Mouse (Mus musculus): Measurements from ENCODE around the gene Olfr619. TPM values are rescaled to one million over a fixed set of nuclear protein-coding genes. Genes with fewer than 3 reads are reported as not detected.

Gene Olfr619
- total and polyA plus RNA-seq, 2 experiments from 2014 or later, result not detected

GRCm38 (mm10) chr7:103636795-103637194 is 36.4 kb downstream of the Olfr619 start:
- Histone ChIP-seq H3K4me3 (ENCODE audit: low read length) (no peak overlapping the region), H3K36me3 (ENCODE audit: insufficient read depth, low read length) (no peaks in the 10 kb centered on the region), H3K4me1 (ENCODE audit: insufficient read depth, low read length) (no peaks in the 10 kb centered on the region), H3K4me2 (ENCODE audit: low read depth, low read length) (no peak overlapping the region), H3K27ac (no peak overlapping the region), H3K9ac (replicated peaks; ENCODE audit: low read length) (no peak overlapping the region), H3K27me3 (ENCODE audit: insufficient read depth, low read length) (no peaks in the 10 kb centered on the region), H3K9me3 (ENCODE audit: low read length) (no peaks in the 10 kb centered on the region)
- no peak for TF ChIP-seq CTCF (IDR thresholded peaks at IDR 0.05; ENCODE audit: low read depth)
- no peak for ATAC-seq
- no peak for DNase-seq (ENCODE audit: low spot score)

- Histone ChIP-seq H3K36me3 (ENCODE audit: insufficient read depth, low read length) (no peaks in the 10 kb centered on the region), H3K27ac (no peak within 1 kb of the TSS), H3K4me2 (ENCODE audit: low read depth, low read length) (no peak within 1 kb of the TSS), H3K9me3 (ENCODE audit: low read length) (no peaks in the 10 kb centered on the region), H3K4me3 (ENCODE audit: low read length) (no peak within 1 kb of the TSS), H3K27me3 (ENCODE audit: insufficient read depth, low read length) (no peaks in the 10 kb centered on the region), H3K9ac (replicated peaks; ENCODE audit: low read length) (no peak within 1 kb of the TSS), H3K4me1 (ENCODE audit: insufficient read depth, low read length) (no peaks in the 10 kb centered on the region)
- 77% methylated on average over 1 of the region's 1 CpGs for WGBS
- ATAC-seq (no peak), DNase-seq (ENCODE audit: low spot score) (no peak)
- TF ChIP-seq CTCF (IDR thresholded peaks at IDR 0.05; ENCODE audit: low read depth), result no peak
These were observed 42.2 kb downstream of the Olfr619 start, which contains the start of gene Olfr622 for GRCm38 (mm10) chr7:103642602-103643001. Olfr622 (minus strand) TSS chr7:103642702.

DNA sequence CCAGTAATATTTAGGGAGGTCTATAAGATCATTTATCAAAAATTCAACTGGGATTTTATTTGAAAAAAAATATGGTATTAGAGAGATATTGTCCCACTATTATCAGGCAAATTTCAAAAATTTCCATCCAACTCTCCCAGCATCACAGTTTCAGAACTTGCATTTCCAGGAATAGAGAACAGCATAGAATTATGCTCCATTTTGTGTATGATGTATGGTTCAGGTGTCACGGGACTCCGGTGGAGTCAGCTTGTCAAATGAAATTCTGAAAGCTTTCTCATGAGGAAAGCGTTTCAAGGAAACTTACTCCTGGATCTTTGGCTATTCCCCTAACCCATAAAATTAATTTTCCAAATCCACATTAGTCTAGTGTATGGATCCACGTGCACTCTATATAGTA is 43.7 kb downstream of the Olfr619 start:
- Histone ChIP-seq H3K4me3 (ENCODE audit: low read length) (no peak overlapping the region), H3K27ac (no peak overlapping the region), H3K9ac (replicated peaks; ENCODE audit: low read length) (no peak overlapping the region), H3K27me3 (ENCODE audit: insufficient read depth, low read length) (no peaks in the 10 kb centered on the region), H3K36me3 (ENCODE audit: insufficient read depth, low read length) (no peaks in the 10 kb centered on the region), H3K4me1 (ENCODE audit: insufficient read depth, low read length) (no peaks in the 10 kb centered on the region), H3K4me2 (ENCODE audit: low read depth, low read length) (no peak overlapping the region), H3K9me3 (ENCODE audit: low read length) (no peaks in the 10 kb centered on the region)
- 83% methylated on average over 4 of the region's 4 CpGs for WGBS
- no peak for DNase-seq (ENCODE audit: low spot score)
- no peak for TF ChIP-seq CTCF (IDR thresholded peaks at IDR 0.05; ENCODE audit: low read depth)
- no peak for ATAC-seq

Small RNA genes lying within 50 kb of the gene (microRNA-seq; reads per million reads assigned to microRNA genes)
- 0 reads per million in 2 experiments for gene Gm26506

Other genes starting within 250 kb of the Olfr619 start
Only the 30 nearest of the 32 such genes appear.
- gene Olfr601, start 237.9 kb upstream of the Olfr619 start, total RNA-seq (2014; rRNA removed), result not detected in 2 replicates
- not detected in 2 replicates for gene Olfr601, start 237.9 kb upstream of the Olfr619 start, polyA plus RNA-seq (2015; fragmentation: Nextera tagmentation; extraction: Ambion mirVana)
- gene Olfr603, start 214.4 kb upstream of the Olfr619 start, total RNA-seq (2014; rRNA removed), result not detected in 2 replicates
- not detected in 2 replicates for gene Olfr603, start 214.4 kb upstream of the Olfr619 start, polyA plus RNA-seq (2015; fragmentation: Nextera tagmentation; extraction: Ambion mirVana)
- not detected in 2 replicates for gene Usp17lc, start 185.5 kb upstream of the Olfr619 start, total RNA-seq (2014; rRNA removed)
- gene Usp17lc, start 185.5 kb upstream of the Olfr619 start, polyA plus RNA-seq (2015; fragmentation: Nextera tagmentation; extraction: Ambion mirVana), result not detected in 2 replicates
- gene Olfr605, start 155.1 kb upstream of the Olfr619 start, total RNA-seq (2014; rRNA removed), result not detected in 2 replicates
- not detected in 2 replicates for gene Olfr605, start 155.1 kb upstream of the Olfr619 start, polyA plus RNA-seq (2015; fragmentation: Nextera tagmentation; extraction: Ambion mirVana)
- not detected in 2 replicates for gene Olfr606, start 151.5 kb upstream of the Olfr619 start, total RNA-seq (2014; rRNA removed)
- gene Olfr606, start 151.5 kb upstream of the Olfr619 start, polyA plus RNA-seq (2015; fragmentation: Nextera tagmentation; extraction: Ambion mirVana), result not detected in 2 replicates
- not detected in 2 replicates for gene Olfr607, start 136.4 kb upstream of the Olfr619 start, total RNA-seq (2014; rRNA removed)
- gene Olfr607, start 136.4 kb upstream of the Olfr619 start, polyA plus RNA-seq (2015; fragmentation: Nextera tagmentation; extraction: Ambion mirVana), result not detected in 2 replicates
- not detected in 2 replicates for gene Olfr608, start 130.7 kb upstream of the Olfr619 start, total RNA-seq (2014; rRNA removed)
- gene Olfr608, start 130.7 kb upstream of the Olfr619 start, polyA plus RNA-seq (2015; fragmentation: Nextera tagmentation; extraction: Ambion mirVana), result not detected in 2 replicates
- gene Olfr609, start 102.5 kb upstream of the Olfr619 start, total RNA-seq (2014; rRNA removed), result not detected in 2 replicates
- gene Olfr609, start 102.5 kb upstream of the Olfr619 start, polyA plus RNA-seq (2015; fragmentation: Nextera tagmentation; extraction: Ambion mirVana), result not detected in 2 replicates
- not detected in 2 replicates for gene Olfr610, start 88.5 kb upstream of the Olfr619 start, total RNA-seq (2014; rRNA removed)
- gene Olfr610, start 88.5 kb upstream of the Olfr619 start, polyA plus RNA-seq (2015; fragmentation: Nextera tagmentation; extraction: Ambion mirVana), result not detected in 2 replicates
- gene Olfr611, start 79.7 kb upstream of the Olfr619 start, total RNA-seq (2014; rRNA removed), result not detected in 2 replicates
- gene Olfr611, start 79.7 kb upstream of the Olfr619 start, polyA plus RNA-seq (2015; fragmentation: Nextera tagmentation; extraction: Ambion mirVana), result not detected in 2 replicates
- gene Olfr612, start 57.9 kb upstream of the Olfr619 start, total RNA-seq (2014; rRNA removed), result not detected in 2 replicates
- not detected in 2 replicates for gene Olfr612, start 57.9 kb upstream of the Olfr619 start, polyA plus RNA-seq (2015; fragmentation: Nextera tagmentation; extraction: Ambion mirVana)
- not detected in 2 replicates for gene Olfr613, start 52.5 kb upstream of the Olfr619 start, total RNA-seq (2014; rRNA removed)
- gene Olfr613, start 52.5 kb upstream of the Olfr619 start, polyA plus RNA-seq (2015; fragmentation: Nextera tagmentation; extraction: Ambion mirVana), result not detected in 2 replicates
- not detected in 2 replicates for gene Olfr615, start 44.5 kb upstream of the Olfr619 start, total RNA-seq (2014; rRNA removed)
- gene Olfr615, start 44.5 kb upstream of the Olfr619 start, polyA plus RNA-seq (2015; fragmentation: Nextera tagmentation; extraction: Ambion mirVana), result not detected in 2 replicates
- gene Olfr616, start 31.4 kb upstream of the Olfr619 start, total RNA-seq (2014; rRNA removed), result not detected in 2 replicates
- gene Olfr616, start 31.4 kb upstream of the Olfr619 start, polyA plus RNA-seq (2015; fragmentation: Nextera tagmentation; extraction: Ambion mirVana), result not detected in 2 replicates
- gene Olfr617, start 27.5 kb upstream of the Olfr619 start, total RNA-seq (2014; rRNA removed), result not detected in 2 replicates
- gene Olfr617, start 27.5 kb upstream of the Olfr619 start, polyA plus RNA-seq (2015; fragmentation: Nextera tagmentation; extraction: Ambion mirVana), result not detected in 2 replicates
- gene Olfr618, start 10.5 kb upstream of the Olfr619 start, total RNA-seq (2014; rRNA removed), result 0.11 TPM in 1 of 2 replicates, not detected in the other
- not detected in 2 replicates for gene Olfr618, start 10.5 kb upstream of the Olfr619 start, polyA plus RNA-seq (2015; fragmentation: Nextera tagmentation; extraction: Ambion mirVana)
- gene Olfr620, start 12.0 kb downstream of the Olfr619 start, total RNA-seq (2014; rRNA removed), result not detected in 2 replicates
- gene Olfr620, start 12.0 kb downstream of the Olfr619 start, polyA plus RNA-seq (2015; fragmentation: Nextera tagmentation; extraction: Ambion mirVana), result not detected in 2 replicates
- not detected in 2 replicates for gene Olfr622, start 42.1 kb downstream of the Olfr619 start, total RNA-seq (2014; rRNA removed)
- gene Olfr622, start 42.1 kb downstream of the Olfr619 start, polyA plus RNA-seq (2015; fragmentation: Nextera tagmentation; extraction: Ambion mirVana), result not detected in 2 replicates
- not detected in 2 replicates for gene Olfr623, start 63.1 kb downstream of the Olfr619 start, total RNA-seq (2014; rRNA removed)
- gene Olfr623, start 63.1 kb downstream of the Olfr619 start, polyA plus RNA-seq (2015; fragmentation: Nextera tagmentation; extraction: Ambion mirVana), result not detected in 2 replicates
- not detected in 2 replicates for gene Olfr624, start 70.6 kb downstream of the Olfr619 start, total RNA-seq (2014; rRNA removed)
- 0.05 TPM in 1 of 2 replicates, not detected in the other for gene Olfr624, start 70.6 kb downstream of the Olfr619 start, polyA plus RNA-seq (2015; fragmentation: Nextera tagmentation; extraction: Ambion mirVana)
- gene Olfr625-ps1, start 82.1 kb downstream of the Olfr619 start, total RNA-seq (2014; rRNA removed), result not detected in 2 replicates
- gene Olfr625-ps1, start 82.1 kb downstream of the Olfr619 start, polyA plus RNA-seq (2015; fragmentation: Nextera tagmentation; extraction: Ambion mirVana), result not detected in 2 replicates
- not detected in 2 replicates for gene Olfr243, start 114.1 kb downstream of the Olfr619 start, total RNA-seq (2014; rRNA removed)
- gene Olfr243, start 114.1 kb downstream of the Olfr619 start, polyA plus RNA-seq (2015; fragmentation: Nextera tagmentation; extraction: Ambion mirVana), result not detected in 2 replicates
- gene Olfr628, start 129.8 kb downstream of the Olfr619 start, total RNA-seq (2014; rRNA removed), result not detected in 2 replicates
- not detected in 2 replicates for gene Olfr628, start 129.8 kb downstream of the Olfr619 start, polyA plus RNA-seq (2015; fragmentation: Nextera tagmentation; extraction: Ambion mirVana)
- not detected in 2 replicates for gene Olfr629, start 144.4 kb downstream of the Olfr619 start, total RNA-seq (2014; rRNA removed)
- gene Olfr629, start 144.4 kb downstream of the Olfr619 start, polyA plus RNA-seq (2015; fragmentation: Nextera tagmentation; extraction: Ambion mirVana), result not detected in 2 replicates
- gene Olfr630, start 156.8 kb downstream of the Olfr619 start, total RNA-seq (2014; rRNA removed), result not detected in 2 replicates
- not detected in 2 replicates for gene Olfr630, start 156.8 kb downstream of the Olfr619 start, polyA plus RNA-seq (2015; fragmentation: Nextera tagmentation; extraction: Ambion mirVana)
- not detected in 2 replicates for gene Olfr69, start 171.0 kb downstream of the Olfr619 start, total RNA-seq (2014; rRNA removed)
- not detected in 2 replicates for gene Olfr69, start 171.0 kb downstream of the Olfr619 start, polyA plus RNA-seq (2015; fragmentation: Nextera tagmentation; extraction: Ambion mirVana)
- not detected in 2 replicates for gene Olfr68, start 179.1 kb downstream of the Olfr619 start, total RNA-seq (2014; rRNA removed)
- not detected in 2 replicates for gene Olfr68, start 179.1 kb downstream of the Olfr619 start, polyA plus RNA-seq (2015; fragmentation: Nextera tagmentation; extraction: Ambion mirVana)
- not detected in 2 replicates for gene Olfr67, start 191.2 kb downstream of the Olfr619 start, total RNA-seq (2014; rRNA removed)
- gene Olfr67, start 191.2 kb downstream of the Olfr619 start, polyA plus RNA-seq (2015; fragmentation: Nextera tagmentation; extraction: Ambion mirVana), result not detected in 2 replicates
- gene Hbb-bt, start 213.4 kb downstream of the Olfr619 start, total RNA-seq (2014; rRNA removed), result 146 and 311 TPM in 2 replicates
- 213 and 218 TPM in 2 replicates for gene Hbb-bt, start 213.4 kb downstream of the Olfr619 start, polyA plus RNA-seq (2015; fragmentation: Nextera tagmentation; extraction: Ambion mirVana)
- gene Hbb-bs, start 227.5 kb downstream of the Olfr619 start, total RNA-seq (2014; rRNA removed), result 1,334 and 1,616 TPM in 2 replicates
- gene Hbb-bs, start 227.5 kb downstream of the Olfr619 start, polyA plus RNA-seq (2015; fragmentation: Nextera tagmentation; extraction: Ambion mirVana), result 849 and 1,064 TPM in 2 replicates

All from hindbrain, postnatal 0 days (tissue).